Mouse (Mus musculus) hindbrain, embryonic 16.5 days (tissue): Measurements from ENCODE around the gene Il17ra. TPM values are rescaled to one million over a fixed set of nuclear protein-coding genes. Genes with fewer than 3 reads are reported as not detected.

Source experiments
- ATAC-seq: fragments of 200-750 bp; cut with Nextera tagmentation; 2 replicates; pipeline ENCODE4 v1.8.0; 2017; ENCODE audit warnings: moderate TSS enrichment, moderate library complexity
- H3K27ac ChIP-seq: fragments of 300-500 bp; sonication (generic); 2 replicates; pipeline ENCODE4 v1.5.1; 2014; ENCODE audit warnings: low read depth, mild to moderate bottlenecking, control low read depth, low read length, moderate library complexity
- H3K27me3 ChIP-seq: fragments of 300-500 bp; sonication (generic); replicated peaks from 2 replicates; pipeline ENCODE4 v1.6.1; 2014; ENCODE audit warnings: low read length; ENCODE audit not compliant: control insufficient read depth, insufficient read depth
- H3K36me3 ChIP-seq: fragments of 300-500 bp; sonication (generic); 2 replicates; pipeline ENCODE4 v1.6.1; 2014; ENCODE audit warnings: mild to moderate bottlenecking, low read length, moderate library complexity, mixed read lengths; ENCODE audit not compliant: control insufficient read depth, insufficient read depth
- H3K4me1 ChIP-seq: fragments of 300-500 bp; sonication (generic); 2 replicates; pipeline ENCODE4 v1.6.1; 2014; ENCODE audit warnings: low read depth, low read length; ENCODE audit not compliant: control insufficient read depth, insufficient read depth
- H3K4me2 ChIP-seq: fragments of 300-500 bp; sonication (generic); 2 replicates; pipeline ENCODE4 v1.6.1; 2014; ENCODE audit warnings: mild to moderate bottlenecking, low read length, control low read depth, moderate library complexity
- H3K4me3 ChIP-seq: fragments of 300-500 bp; sonication (generic); 2 replicates; pipeline ENCODE4 v1.5.1; 2014; ENCODE audit warnings: mild to moderate bottlenecking, low read length, control low read depth, moderate library complexity
- H3K9ac ChIP-seq: fragments of 300-500 bp; sonication (generic); 2 replicates; pipeline ENCODE4 v1.6.1; 2014; ENCODE audit warnings: low read depth, mild to moderate bottlenecking, control low read depth, low read length, moderate library complexity
- H3K9me3 ChIP-seq: fragments of 300-500 bp; sonication (generic); 2 replicates; pipeline ENCODE4 v1.6.1; 2014; ENCODE audit warnings: mild to moderate bottlenecking, low read length, moderate library complexity; ENCODE audit not compliant: control insufficient read depth
- WGBS: fragments of 180-500 bp; shearing (Covaris S2); extraction: QIAGEN DNeasy Blood & Tissue Kit; methylation state at CpG from one replicate; pipeline ENCODE4 v1.1.7; 2014; 5-methylcytosine and 5-hydroxymethylcytosine counted together
- polyA plus RNA-seq: library from polyadenylated mRNA; unstranded; fragments of >200 nt; fragmentation: Nextera tagmentation; extraction: Ambion mirVana; gene quantifications from 2 replicates; pipeline ENCODE4 v1.2.1, GENCODE M21; 2015

Il17ra gene
- polyA plus RNA-seq, result 4.9 and 6.1 TPM in 2 replicates

DNA sequence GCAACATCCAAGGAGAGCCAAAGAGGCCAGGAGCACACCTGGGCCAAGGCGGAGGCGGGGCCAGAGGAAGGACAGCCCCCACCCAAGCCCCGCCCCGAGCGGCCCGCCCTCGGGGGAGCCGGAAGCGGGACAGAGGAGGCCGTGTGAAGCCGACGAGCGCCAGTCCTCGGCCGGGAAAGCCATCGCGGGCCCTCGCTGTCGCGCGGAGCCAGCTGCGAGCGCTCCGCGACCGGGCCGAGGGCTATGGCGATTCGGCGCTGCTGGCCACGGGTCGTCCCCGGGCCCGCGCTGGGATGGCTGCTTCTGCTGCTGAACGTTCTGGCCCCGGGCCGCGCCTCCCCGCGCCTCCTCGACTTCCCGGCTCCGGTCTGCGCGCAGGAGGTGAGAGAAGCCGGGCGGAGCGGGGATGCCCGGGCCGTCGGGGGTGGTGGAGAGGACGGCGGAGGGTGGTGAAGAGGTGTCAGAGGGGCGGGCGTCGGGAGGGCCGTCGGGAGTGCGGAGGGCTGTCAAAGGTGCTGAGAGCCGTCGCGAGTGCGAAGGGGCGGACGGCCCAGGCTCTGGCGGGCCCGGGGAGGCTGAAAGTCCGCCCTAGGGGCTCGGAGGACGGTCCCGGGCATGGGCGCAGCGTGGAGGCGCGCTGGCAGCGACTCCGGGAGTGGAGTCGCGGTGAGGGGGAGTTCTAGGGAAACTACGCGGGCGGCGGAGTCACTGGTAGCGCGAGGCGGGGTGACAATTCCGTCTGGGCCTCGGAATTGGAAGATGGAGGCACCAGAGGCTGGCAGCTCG lies at the start of gene Il17ra:
Gene Il17ra (plus strand): TSS at position 162 of the 786 bp plus-strand sequence.
- Histone ChIP-seq H3K4me1 (peaks cover 4% of the 10 kb centered on the region; the same call in 1 of the 2 replicates), H3K27me3 (peaks cover 20% of the 10 kb centered on the region), H3K27ac (no peak within 1 kb of the TSS), H3K9me3 (no peaks in the 10 kb centered on the region), H3K36me3 (no peaks in the 10 kb centered on the region), H3K4me3 (peak within 1 kb of the TSS; percentile 58), H3K9ac (peak within 1 kb of the TSS; percentile 65), H3K4me2 (peak within 1 kb of the TSS; percentile 67)
- under 1% methylated on average over 55 of the region's 90 CpGs for WGBS
- peak; percentile 71 for ATAC-seq

GRCm38 (mm10) chr6:120438161-120438560 lies 24.9 kb upstream of the Il17ra start:
- Histone ChIP-seq H3K36me3 (peaks cover 10% of the 10 kb centered on the region), H3K4me1 (no peaks in the 10 kb centered on the region), H3K4me2 (no peak overlapping the region), H3K27ac (no peak overlapping the region), H3K9me3 (no peaks in the 10 kb centered on the region), H3K4me3 (no peak overlapping the region), H3K27me3 (no peaks in the 10 kb centered on the region), H3K9ac (no peak overlapping the region)
- WGBS, result 97% methylated on average over 3 of the region's 3 CpGs
- ATAC-seq, result no peak

GRCm38 (mm10) chr6:120442171-120442749 lies 20.8 kb upstream of the Il17ra start:
- WGBS, result 79% methylated on average over 4 of the region's 4 CpGs
- ATAC-seq, result no peak

GRCm38 (mm10) chr6:120443363-120444355 lies 19.4 kb upstream of the Il17ra start:
- no peak overlapping the region for H3K4me3 ChIP-seq
- H3K4me1 ChIP-seq, result no peaks in the 10 kb centered on the region
- no peak overlapping the region for H3K27ac ChIP-seq
- no peaks in the 10 kb centered on the region for H3K9me3 ChIP-seq
- no peaks in the 10 kb centered on the region for H3K27me3 ChIP-seq
- peaks cover 10% of the 10 kb centered on the region for H3K36me3 ChIP-seq
- no peak overlapping the region for H3K9ac ChIP-seq
- 79% methylated on average over 14 of the region's 14 CpGs for WGBS
- ATAC-seq, result no peak
- no peak overlapping the region for H3K4me2 ChIP-seq

More at GRCm38 (mm10) chr6:120442171-120442749, 20.8 kb upstream of the Il17ra start:
- Histone ChIP-seq H3K36me3 (peaks cover 10% of the 10 kb centered on the region), H3K4me1 (no peaks in the 10 kb centered on the region), H3K27me3 (no peaks in the 10 kb centered on the region), H3K27ac (no peak overlapping the region), H3K4me2 (no peak overlapping the region), H3K9ac (no peak overlapping the region), H3K9me3 (no peaks in the 10 kb centered on the region), H3K4me3 (no peak overlapping the region)

- Histone ChIP-seq H3K4me1 (no peaks in the 10 kb centered on the region), H3K27me3 (no peaks in the 10 kb centered on the region), H3K9me3 (no peaks in the 10 kb centered on the region), H3K27ac (no peak overlapping the region), H3K36me3 (no peaks in the 10 kb centered on the region), H3K4me2 (no peak overlapping the region), H3K9ac (no peak overlapping the region), H3K4me3 (no peak overlapping the region)
- ATAC-seq, result no peak
- 91% methylated on average over 3 of the region's 3 CpGs for WGBS
These were observed 12.8 kb upstream of the Il17ra start for GRCm38 (mm10) chr6:120450208-120450607.

GRCm38 (mm10) chr6:120452384-120453102 lies 10.5 kb upstream of the Il17ra start:
- Histone ChIP-seq H3K4me1 (no peaks in the 10 kb centered on the region), H3K9ac (no peak overlapping the region), H3K4me2 (no peak overlapping the region), H3K4me3 (no peak overlapping the region), H3K27ac (no peak overlapping the region), H3K27me3 (no peaks in the 10 kb centered on the region), H3K36me3 (no peaks in the 10 kb centered on the region), H3K9me3 (no peaks in the 10 kb centered on the region)
- 92% methylated on average over 11 of the region's 11 CpGs for WGBS
- ATAC-seq, result no peak

- Histone ChIP-seq H3K27ac (no peak overlapping the region), H3K4me2 (no peak overlapping the region), H3K4me1 (no peaks in the 10 kb centered on the region), H3K4me3 (no peak overlapping the region), H3K9me3 (no peaks in the 10 kb centered on the region), H3K9ac (no peak overlapping the region), H3K27me3 (no peaks in the 10 kb centered on the region), H3K36me3 (no peaks in the 10 kb centered on the region)
- 84% methylated on average over 5 of the region's 5 CpGs for WGBS
- ATAC-seq, result no peak
These were observed 10.0 kb upstream of the Il17ra start for GRCm38 (mm10) chr6:120453103-120453445.

GRCm38 (mm10) chr6:120453556-120453955 lies 9.5 kb upstream of the Il17ra start:
- no peak overlapping the region for H3K9ac ChIP-seq
- no peak for ATAC-seq
- WGBS, result 96% methylated on average over 3 of the region's 3 CpGs

More at GRCm38 (mm10) chr6:120453556-120453955, 9.5 kb upstream of the Il17ra start:
- Histone ChIP-seq H3K27me3 (no peaks in the 10 kb centered on the region), H3K9me3 (no peaks in the 10 kb centered on the region), H3K4me1 (no peaks in the 10 kb centered on the region), H3K4me3 (no peak overlapping the region), H3K4me2 (no peak overlapping the region), H3K27ac (no peak overlapping the region), H3K36me3 (no peaks in the 10 kb centered on the region)
